Mouse (Mus musculus) c-Kit-positive CD71-positive TER-119-positive erythroid progenitor cells, embryonic 14.5 days (primary cell): ENCODE data around the gene Apoc1.
"Not testable (repeated sequence)": the region's sequence is repeated elsewhere in the genome, so short reads cannot be mapped to it uniquely, and the experiment has no call there.

ENCODE experiments used
- DNase-seq: peaks from one replicate; pipeline ENCODE4 v3.0.0-alpha.2; 2013; ENCODE audit warnings: low spot score

The Apoc1 gene

DNA sequence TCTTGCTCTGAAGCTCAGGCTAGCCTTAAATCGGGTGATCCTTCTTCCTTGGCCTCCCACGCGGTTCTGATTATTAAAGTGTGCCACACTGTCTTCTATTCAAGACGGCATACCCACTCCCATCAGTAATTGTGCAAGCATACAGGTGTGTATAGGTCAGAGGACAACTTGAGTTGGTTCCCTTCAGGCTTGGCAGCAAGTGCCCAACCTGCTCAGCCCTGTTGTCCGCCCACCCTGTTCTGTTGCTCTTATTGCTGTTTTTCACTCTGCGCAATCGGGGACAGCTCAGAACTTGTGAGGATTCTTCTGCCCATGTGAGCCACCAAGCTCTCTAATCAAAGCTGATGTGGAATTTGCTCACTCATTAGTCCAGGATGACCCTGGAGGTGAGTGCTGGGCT, 12.8 kb upstream of the Apoc1 start:
- DNase-seq, result no peak

DNA sequence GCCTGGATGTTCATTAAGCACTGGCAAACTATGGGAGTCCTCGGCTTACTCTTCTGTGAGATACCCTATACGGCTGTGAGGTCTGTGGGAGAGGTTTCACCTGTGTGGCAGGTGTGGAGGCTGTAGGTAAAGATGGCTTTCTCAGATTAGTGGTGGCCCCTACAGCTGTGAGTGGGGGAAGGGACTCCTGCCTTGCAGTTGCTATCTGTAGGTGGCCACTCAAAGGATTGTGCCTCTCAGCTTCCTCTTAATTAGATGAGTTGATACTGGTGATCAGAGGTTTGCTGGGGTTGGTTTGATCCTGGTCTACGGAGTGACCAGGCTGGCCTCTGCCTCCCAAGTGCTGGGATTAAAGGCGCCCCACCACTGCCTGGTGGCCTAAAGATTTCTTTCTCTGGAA, 12.0 kb upstream of the Apoc1 start:
- DNase-seq, result no peak

DNA sequence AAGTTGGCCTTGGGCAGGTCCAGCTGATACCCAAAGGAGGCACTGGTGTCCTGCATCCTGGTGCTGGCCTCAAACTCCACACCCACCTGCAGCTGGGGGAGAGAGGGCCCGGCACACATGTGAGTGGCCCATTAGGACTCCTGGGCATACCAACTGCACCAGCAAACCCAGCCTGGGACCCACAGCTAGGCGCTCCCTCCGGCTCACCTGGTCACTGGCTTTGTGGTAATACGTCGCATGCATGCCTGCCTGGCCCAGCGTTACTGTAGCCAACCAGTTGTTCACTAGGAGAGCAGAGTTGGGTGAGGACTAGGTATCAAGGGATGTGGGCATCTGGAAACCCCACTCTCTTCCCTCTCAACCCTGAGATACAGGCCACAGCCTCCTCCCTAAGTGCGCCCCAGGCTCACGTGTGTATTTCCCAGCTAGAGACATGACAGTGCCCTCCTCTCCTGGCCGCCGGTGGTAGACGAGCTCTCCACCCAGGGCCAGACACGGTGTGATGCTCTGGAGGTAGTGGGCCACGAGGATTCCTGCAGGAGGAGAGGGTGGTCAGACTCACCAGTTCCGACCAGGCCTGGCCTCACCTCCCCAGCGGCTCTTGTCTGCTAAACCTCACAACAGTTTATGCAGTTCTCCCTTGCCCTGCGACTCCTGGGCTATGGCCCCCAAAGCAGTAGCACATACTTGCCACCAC, 10.5 kb upstream of the Apoc1 start:
- DNase-seq, result no peak

DNA sequence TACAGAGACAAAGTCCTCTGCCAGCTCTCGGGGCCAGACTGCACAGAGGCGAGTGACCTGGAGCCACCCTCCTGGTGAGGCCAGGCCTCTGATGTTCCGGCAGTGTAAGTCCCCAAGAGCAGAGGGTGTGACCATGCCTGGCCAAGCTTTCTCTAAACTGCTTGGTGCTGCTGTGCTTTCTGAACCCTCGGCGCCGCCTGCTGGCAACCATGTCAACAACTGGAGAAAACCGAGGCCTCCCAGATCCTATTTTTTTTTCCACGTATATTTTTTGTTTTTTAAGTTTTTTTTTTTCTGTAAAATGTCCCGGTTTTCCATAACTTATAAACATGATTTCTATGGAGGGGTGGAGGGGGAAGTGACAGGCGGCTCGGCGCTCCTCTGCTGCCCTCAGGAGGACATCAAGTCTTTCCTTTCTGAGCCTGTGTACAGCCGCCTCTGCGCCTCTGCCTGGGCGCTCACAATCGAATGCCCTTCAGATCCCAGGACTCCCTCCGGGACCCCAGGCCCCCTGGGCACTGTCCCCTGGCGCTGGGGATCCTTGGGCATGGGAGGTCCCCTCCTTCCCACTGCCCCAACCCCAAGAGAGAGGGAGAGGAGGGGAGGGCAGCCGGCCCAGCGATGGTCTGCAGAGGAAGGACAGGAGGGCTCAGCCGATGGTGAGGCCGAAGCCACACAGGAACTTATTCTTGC, 8.8 kb upstream of the Apoc1 start:
- DNase-seq, result peak; percentile 50

DNA sequence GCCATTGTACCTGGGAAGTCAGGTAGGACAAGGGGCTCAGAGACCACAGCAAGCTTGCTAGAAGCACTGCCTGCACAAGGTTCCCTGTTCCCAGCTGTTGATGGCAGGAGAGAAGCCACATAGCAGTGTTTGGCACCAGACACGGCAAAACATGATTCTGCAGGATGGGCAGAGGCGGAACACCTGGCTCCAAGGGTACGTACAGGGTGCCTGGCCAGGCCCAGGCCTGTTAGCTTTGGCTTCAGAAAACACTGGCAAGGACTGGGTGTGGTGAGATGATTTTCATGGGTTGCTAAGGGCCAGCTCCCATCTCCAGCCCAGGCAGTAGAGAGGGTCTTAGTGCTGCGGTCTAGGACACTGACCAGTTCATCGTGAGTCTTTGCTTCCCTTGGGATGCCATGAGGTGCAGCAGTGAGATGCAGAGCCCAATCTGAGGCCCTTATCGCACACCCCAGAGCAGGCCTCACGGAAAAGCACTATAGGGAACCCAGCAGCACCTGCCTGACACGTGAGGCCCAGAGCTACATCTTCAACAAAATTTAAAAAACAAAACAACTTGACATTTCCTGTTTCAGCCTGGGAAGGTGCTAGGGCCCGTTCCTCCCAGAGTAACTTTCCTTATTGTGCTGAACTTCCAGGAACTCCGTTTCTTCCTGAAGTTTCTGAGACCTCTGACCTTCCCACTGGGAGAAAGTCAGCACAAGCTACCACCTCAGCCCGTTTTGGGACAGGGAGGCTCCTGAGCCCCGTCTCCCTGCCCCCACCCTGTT, 8.0 kb upstream of the Apoc1 start:
- no peak for DNase-seq

DNA sequence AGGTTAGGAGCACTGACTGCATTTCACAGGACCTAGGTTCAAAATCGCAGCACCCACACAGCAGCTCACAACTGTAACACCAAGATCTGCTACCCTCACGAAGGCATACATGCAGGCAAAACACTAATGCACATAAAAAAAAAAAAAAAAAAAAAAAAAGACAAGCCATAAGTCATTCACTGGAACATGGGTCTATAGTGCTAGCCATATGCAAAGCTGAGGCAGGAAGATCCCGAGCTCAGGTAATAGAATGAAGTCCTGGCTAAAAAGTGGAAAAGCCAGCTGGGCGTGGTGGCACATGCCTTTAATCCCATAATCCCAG, 7.3 kb upstream of the Apoc1 start:
- DNase-seq, result no peak

DNA sequence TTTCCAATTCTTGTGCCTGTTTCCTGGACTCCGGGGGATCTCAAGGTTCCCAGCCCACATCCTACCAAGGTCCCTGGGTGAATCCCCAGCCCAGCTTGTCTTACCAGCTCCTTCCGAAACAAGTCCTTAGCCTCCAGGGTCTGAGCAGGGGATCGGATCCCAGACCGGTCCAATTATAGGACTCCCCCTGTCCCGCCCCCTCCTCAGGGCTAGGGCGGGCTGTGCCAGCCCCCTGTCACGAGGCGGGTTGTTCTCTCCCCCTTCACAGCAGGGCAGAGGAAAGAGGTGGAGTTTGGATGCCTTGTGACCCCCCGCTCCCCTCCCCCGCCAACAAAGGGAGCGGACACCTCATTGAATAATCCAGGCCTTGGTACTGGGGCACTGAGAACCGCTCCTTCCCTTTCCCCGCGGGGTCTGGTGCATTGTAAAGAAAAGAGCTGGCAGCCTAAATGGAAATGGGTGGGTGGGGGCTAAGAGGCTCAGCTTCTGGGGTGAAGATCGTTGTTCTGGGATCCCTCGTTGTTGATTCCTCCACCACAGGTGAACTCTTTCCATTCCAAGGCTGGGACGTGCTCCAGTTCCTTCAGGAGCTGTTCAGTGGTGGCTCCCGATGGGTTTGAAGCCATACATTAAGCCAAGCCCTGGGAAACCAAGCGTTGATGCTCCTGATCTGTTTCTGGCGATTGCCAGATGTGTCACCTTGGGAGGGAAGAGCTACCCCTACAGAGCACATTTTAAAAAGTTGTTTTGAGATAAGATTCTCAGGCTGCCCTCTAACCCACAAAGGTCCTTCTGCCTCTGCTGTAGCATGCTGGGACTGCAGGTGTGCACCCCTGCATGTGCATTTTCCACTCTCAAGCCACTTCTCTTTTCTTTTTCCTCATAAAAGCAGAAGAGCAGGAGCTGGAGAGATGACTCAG, 6.7 kb upstream of the Apoc1 start, which contains the start of gene Apoe:
Gene Apoe, minus strand, starts transcription at position 282 of the 920 bp plus-strand sequence.
- DNase-seq, result no peak

DNA sequence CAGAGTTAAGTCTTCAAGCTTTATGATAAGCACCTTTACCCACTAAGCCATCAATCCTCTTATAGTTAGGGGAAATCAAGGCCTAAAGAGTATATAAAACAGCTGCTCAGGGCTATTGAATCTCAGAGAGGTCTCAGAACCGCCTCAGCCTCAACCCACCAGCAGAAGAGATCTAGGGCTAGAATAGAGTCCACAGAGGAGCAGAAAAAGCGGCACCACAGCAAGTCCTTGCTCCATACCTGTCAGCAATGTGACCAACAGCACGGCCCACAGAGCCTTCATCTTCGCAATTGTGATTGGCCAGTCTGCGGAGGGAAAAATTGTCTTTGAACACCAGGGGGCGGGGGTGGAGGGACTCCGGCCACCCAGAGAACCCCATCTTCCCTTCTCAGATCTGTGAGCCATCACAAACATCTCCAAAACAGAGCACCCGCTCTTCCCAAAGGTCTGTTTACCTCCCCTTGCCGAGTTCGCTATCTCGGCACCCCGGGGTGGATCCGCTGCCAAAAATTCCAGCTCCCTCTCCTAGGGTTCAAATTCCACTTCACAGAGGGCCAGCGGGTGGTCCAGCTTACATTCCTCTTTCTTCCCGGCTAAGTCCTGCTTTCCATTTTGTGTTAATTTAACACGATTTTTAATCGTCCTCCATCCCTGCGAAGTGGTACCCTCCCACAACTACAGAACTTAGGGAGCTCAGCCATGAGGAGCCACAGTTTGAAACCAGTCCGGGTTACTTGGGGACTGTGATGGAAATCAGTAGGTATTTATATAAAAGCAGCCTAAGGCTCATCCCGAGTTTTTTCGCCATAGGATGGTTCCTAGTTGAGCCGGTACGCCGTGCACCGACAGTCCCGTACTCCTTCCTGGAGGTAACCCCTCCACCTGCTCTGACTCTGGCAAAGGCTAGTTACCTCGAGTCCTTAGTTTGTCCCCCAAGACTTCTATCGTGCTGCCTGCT, 5.8 kb upstream of the Apoc1 start:
- no peak for DNase-seq

DNA sequence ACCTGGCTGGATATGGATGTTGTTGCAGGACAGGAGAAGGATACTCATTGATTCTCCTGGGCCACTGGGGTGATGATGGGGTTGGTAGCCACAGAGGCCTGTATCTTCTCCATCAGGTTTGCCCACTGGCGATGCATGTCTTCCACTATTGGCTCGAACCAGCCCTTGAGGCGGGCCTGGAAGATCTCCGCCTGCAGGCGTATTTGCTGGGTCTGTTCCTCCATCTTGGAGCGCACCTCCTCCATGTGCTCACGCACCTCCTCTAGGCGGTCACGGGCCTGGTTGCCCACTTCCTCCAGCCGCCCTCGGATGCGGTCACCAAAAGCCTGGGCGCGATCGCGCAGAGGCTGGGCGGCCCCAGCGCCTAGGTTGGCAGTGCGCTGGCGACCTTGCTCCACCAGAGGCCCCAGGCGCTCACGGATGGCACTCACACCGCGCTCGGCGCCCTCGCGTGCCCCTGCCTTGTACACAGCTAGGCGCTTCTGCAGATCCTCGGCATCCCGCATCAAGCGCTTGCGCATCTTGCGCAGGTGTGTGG, 3.9 kb upstream of the Apoc1 start:
- no peak for DNase-seq

DNA sequence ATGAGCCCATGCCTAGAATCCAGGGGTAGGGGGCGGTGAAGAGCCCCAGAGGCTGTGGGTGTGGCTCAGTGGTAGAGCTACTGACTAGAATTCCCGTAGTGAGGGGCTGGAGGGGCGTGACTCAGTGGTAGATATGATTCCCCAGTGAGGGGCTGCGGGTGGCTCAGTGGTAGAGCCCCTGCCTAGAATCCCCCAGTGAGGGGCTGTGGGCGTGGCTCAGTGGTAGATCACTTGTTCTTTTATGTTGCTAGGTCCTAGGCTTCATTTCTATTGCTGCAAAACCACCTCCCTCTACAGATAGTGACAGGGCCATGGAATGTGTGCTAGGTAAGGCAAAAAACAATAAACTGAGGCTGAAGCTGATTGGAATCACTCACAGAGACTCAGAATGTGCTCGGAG, 3.4 kb upstream of the Apoc1 start:
- DNase-seq, result no peak

DNA sequence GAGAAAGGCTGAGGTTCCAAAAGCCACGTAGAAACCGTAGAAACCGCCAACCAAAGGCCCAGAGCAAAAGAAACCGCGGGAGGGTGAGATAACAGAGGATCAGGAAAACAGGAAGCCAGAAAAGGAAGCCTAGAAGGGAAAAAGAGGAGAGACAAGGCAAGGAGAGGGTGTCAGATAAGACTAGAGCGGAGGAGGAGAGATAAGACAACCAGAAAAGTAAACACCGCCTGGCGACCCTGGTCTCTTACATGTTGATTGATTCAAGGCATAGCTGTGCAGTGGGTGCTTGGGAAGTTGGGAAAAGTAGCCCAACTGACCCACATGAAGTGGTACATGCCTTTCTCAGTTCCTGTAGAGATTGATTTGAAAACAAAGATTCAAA, 2.7 kb upstream of the Apoc1 start:
- DNase-seq, result no peak

DNA sequence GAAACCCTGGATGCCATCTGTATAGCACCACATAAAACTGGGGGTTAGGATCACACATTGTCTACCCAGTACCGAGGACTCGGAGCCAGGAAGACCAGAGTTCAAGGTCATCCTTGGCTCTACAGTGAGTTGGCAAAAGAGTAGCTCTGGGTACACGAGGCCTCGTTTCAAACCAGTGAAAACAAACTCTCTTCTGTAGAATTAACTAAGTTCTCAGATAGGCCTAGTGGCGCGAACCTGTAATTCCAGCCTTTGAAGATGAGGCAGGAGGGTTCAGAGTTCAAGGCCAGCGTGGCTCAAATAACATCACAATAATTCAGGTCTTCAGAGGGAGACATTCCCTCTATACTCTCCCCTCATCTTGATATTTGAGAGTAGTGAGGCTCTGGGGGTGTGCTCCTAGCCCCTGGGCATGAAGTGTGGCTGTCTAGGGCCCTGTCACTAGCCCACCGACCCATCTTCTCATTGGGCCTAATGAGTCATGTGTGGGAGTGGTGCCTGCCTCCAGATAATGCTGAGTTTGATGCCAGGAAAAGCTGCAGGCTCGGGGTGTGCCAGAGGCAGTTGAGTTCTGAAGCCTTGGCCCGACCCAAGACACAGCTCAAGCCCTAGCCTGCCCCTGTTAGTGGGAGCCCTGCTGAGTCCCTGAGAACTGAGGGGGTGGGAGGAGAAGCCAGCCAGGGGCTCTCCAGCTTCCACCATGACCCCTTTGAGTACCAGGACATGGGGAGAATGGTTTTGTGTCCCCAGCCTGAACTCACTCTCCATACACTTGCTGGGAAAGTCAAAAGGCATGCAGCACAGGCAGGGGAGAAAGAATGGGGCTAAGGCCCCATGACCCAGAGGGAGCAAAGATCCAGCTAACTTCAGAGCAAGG, 2.1 kb upstream of the Apoc1 start:
- DNase-seq, result no peak

DNA sequence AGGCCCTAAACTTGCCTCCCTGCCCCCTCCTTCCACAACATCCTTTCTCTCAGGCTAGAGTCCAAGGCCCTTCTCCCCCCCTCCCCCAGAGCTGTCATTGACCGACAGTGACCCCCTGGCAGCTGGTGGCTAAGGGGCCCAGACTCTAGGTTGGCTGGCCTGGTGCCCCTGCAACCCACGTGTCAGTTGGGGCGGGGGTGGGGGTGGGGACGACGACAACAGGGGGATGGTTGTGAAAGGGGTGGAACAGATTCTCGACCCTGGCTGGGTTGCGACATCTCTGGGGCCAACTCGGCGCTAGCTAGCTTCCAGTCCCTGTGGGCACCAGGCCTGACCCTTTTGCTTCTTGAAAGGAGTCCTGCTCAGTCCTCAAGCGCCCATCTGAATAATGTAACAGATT, 961 bp upstream of the Apoc1 start:
- no peak for DNase-seq

DNA sequence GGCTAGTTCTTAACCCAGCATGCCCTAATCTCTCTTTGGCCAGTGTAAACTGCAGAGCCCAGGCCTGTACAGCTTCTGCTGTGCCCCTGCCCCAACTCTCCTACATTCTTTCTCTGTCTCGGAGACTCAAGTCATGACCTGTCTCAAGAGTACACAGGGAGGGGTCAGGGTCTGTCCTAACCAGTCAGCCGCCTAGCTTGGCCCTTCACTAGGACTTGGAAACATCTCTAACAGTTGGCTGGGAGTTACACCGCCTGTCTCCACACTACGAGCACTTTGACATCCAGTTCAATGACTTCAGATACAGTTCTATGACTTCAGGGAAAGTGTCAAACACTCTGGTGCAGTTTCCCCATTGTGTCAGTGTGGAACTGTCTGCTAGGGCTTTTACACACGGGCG, 1.0 kb downstream of the Apoc1 start:
- DNase-seq, result no peak

DNA sequence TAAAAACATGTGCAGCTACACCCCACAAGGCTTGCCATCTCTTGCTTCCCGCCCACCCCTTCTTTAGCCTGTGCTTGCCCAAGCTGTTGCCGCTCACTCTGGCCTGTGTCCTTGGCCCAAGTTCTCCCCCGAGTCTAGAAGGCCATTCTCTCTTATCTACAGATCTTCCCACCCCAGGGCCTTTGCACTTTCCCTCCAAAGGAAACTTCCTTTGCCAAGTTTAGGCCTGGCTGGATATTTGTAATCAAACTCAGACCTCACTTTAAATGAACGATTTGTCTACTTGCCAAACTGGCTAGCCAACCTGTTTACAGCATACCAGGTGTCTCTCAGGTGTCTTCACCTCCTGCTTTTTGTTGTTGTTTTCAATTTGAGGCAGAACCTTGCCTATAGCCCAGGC, 1.6 kb downstream of the Apoc1 start:
- DNase-seq, result no peak

DNA sequence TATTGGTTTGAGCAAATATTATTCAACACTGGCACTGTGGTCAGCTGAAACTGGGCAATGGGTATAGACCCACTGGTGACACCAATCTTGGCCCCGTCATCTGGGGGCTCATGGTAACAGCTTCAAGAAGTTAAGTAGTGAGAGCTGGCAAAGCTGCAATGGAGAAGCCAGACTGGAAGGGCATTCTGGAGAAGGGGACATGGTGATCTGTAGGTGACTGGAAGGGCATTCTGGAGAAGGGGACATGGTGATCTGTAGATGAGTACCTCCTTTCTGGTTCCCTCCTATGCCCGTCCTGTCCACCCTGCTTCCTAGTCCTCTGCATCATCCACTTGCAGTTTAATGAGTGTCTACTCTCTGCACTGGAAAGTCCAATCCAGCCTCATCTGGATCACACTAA, 3.8 kb downstream of the Apoc1 start:
- no peak for DNase-seq

DNA sequence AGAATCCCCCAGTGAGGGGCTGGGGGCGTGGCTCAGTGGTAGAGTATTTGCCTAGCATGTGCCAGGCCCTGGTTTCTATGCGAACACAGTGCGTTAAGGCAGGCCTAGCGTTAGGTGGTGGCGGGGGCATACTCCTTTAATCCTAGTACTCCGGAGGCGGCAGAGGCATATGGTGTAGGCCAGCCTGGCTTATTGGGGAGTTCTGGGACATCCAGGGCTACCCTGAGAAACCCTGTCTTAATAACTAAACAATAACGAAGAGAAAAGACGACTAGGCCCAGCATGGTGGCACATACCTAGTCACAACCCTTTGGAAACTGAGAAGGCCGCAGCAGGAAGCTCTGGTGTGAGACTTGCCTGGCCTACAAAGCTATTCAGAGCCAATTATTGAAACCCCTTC, 4.4 kb downstream of the Apoc1 start:
- DNase-seq, result no peak

DNA sequence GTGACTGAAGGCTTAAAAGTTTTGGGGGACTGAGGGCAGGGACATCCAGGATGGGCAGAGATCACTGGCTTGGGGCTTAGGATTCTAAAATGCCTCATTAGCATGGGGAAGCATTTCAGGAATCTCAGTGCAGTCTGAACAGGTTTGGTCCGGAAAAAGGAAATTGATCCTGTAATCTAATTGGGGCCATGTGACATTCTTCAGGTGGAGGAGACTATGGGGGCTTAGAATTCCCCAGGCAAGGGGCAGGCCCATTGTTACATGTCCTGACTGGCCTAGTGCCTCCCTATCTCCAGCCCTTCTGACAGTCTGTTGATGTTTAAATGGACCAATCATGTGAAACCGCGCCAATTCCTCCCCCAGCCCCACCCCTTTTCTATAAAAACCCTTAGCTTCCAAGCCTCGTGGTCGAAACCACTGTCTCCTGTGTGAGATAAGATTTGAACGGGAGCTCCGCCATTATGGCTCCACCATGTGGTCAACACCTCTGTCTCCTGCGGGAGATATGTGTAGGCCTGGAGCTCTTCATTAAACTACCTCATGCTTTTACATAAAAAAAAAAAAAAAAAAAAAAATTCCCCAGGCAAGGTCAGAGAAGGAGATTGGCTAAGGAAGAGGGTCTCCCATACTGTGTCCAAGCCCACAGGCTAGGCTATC, 5.4 kb downstream of the Apoc1 start:
- DNase-seq, result not testable (repeated sequence)

DNA sequence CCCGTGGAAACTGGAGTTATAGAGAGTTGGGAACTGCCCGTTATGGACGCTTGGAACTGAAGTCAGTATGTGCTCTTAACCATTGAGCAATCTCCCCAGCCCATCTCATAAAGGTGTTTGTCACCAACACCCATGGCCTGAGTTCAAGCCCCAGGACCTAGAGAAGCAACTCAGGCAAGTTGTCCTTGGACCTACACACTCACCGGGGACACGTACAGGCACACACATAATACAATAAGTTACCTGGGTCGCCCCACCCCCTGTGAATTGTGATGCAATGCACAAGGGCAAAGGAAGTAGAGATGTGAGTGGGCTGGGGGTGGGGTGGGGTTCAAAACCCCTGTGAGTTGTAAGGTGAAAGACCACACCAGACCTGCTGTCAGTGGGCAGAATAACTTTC, 5.9 kb downstream of the Apoc1 start:
- no peak for DNase-seq
